Mouse (Mus musculus) limb, embryonic 12.5 days (tissue): ENCODE results near the gene Pkd1l3. TPM values are rescaled to one million over a fixed set of nuclear protein-coding genes. Genes with fewer than 3 reads are reported as not detected.
A peak's percentile ranks its signal among the peaks of the same experiment; 100 is the strongest.

Experiments used
- ATAC-seq: fragments of 200-750 bp; cut with Nextera tagmentation; 2 replicates; pipeline ENCODE4 v1.8.0; 2017; ENCODE audit warnings: low read depth, moderate TSS enrichment; ENCODE audit not compliant: insufficient number of reproducible peaks, insufficient read depth, low FRiP score, low TSS enrichment
- H3K27ac ChIP-seq: fragments of 300-500 bp; sonication (generic); 2 replicates; pipeline ENCODE4 v1.5.1; 2016; ENCODE audit warnings: mild to moderate bottlenecking, moderate library complexity
- H3K27me3 ChIP-seq: fragments of 300-500 bp; sonication (generic); 2 replicates; pipeline ENCODE4 v1.6.1; 2016; ENCODE audit warnings: mild to moderate bottlenecking, moderate library complexity
- H3K36me3 ChIP-seq: fragments of 300-500 bp; sonication (generic); 2 replicates; pipeline ENCODE4 v1.6.1; 2016; ENCODE audit warnings: mild to moderate bottlenecking, moderate library complexity
- H3K4me1 ChIP-seq: fragments of 300-500 bp; sonication (generic); replicated peaks from 2 replicates; pipeline ENCODE4 v1.6.1; 2016
- H3K4me2 ChIP-seq: fragments of 300-500 bp; sonication (generic); 2 replicates; pipeline ENCODE4 v1.6.1; 2016; ENCODE audit warnings: mild to moderate bottlenecking, moderate library complexity
- H3K4me3 ChIP-seq: fragments of 300-500 bp; sonication (generic); replicated peaks from 2 replicates; pipeline ENCODE4 v1.5.1; 2016; ENCODE audit warnings: mild to moderate bottlenecking
- H3K9ac ChIP-seq: fragments of 300-500 bp; sonication (generic); replicated peaks from 2 replicates; pipeline ENCODE4 v1.6.1; 2016; ENCODE audit warnings: mild to moderate bottlenecking, moderate library complexity
- H3K9me3 ChIP-seq: fragments of 300-500 bp; sonication (generic); 2 replicates; pipeline ENCODE4 v1.6.1; 2016; ENCODE audit warnings: mild to moderate bottlenecking, moderate library complexity
- WGBS: fragments of 180-500 bp; shearing (Covaris S2); methylation state at CpG from one replicate; pipeline ENCODE4 v1.1.7; 2016; 5-methylcytosine and 5-hydroxymethylcytosine counted together
- polyA plus RNA-seq: library from polyadenylated mRNA; unstranded; fragments of >200 nt; fragmentation: Nextera tagmentation; extraction: Ambion mirVana; gene quantifications from 2 replicates; pipeline ENCODE4 v1.2.1, GENCODE M21; 2016

The Pkd1l3 gene
- polyA plus RNA-seq, 1 experiment from 2014 or later, result 0.14 TPM

DNA sequence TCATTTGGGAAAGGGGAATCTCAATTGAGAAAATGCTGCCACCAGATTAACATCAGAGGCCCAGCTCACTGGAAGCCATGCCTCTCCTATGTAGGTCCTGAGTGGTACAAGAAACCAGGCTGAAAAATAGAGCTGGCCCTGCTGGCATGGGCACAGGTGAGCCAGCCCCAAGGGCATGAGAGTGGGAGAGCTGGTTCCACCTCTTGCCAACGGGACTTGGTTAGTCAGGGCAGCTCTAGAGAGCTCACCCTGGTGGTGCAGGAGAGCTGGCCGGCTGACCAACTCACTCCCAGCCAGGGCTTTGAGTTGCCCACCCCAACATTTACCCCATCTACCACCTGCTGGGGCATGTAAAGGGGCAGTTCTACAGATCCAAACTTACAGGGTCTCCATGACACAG is 59.3 kb downstream of the Pkd1l3 start:
- no peak overlapping the region for H3K4me3 ChIP-seq

DNA sequence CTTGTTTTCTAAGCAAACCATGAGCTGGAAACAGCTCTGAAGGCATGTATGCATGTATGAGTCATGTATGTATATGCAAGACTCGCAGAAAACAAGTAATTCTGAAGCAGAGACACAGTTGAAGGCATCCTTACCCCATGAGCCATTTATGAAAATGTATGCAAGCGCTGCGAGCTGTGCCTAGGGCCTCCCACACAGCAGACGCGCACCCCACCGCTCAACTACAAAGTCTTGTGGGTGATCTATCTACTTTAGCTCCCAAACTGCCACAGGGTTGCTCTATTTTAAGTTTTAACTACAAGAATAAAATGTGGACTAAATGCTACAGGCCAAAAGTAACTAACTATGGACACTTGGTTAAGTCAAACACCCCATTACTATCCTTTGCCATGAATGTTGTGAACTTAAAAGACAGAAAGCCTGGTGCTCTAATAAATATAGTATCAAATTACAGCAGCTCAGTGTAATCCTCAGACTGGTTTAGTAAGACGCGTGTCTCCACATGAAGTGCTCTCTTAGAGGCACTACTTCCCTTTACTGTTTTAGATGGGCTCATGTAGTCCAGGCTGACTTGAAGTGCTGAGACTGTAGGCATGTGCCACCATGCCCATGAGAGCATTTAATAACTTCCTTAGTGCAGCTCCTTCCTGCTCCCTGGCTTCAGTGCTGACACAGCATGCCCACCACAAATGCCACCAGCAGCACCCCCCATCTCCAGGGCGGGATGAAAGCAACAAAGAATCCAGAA is 61.8 kb downstream of the Pkd1l3 start:
- no peak overlapping the region for H3K4me3 ChIP-seq
- WGBS, result 90% methylated on average over 9 of the region's 9 CpGs
- H3K9ac ChIP-seq, result no peak overlapping the region
- no peak overlapping the region for H3K4me2 ChIP-seq
- no peaks in the 10 kb centered on the region for H3K9me3 ChIP-seq
- ATAC-seq, result no peak
- peaks cover 97% of the 10 kb centered on the region for H3K36me3 ChIP-seq
- no peaks in the 10 kb centered on the region for H3K27me3 ChIP-seq
- H3K27ac ChIP-seq, result no peak overlapping the region
- H3K4me1 ChIP-seq, result no peaks in the 10 kb centered on the region

More for the DNA sequence above, 59.3 kb downstream of the Pkd1l3 start:
- H3K4me1 ChIP-seq, result no peaks in the 10 kb centered on the region
- H3K27me3 ChIP-seq, result no peaks in the 10 kb centered on the region
- H3K4me2 ChIP-seq, result no peak overlapping the region
- no peak overlapping the region for H3K9ac ChIP-seq
- H3K9me3 ChIP-seq, result no peaks in the 10 kb centered on the region
- H3K36me3 ChIP-seq, result peaks cover 98% of the 10 kb centered on the region
- 93% methylated on average over 2 of the region's 2 CpGs for WGBS
- ATAC-seq, result no peak
- H3K27ac ChIP-seq, result no peak overlapping the region

GRCm38 (mm10) chr8:109681535-109681934 is 67.2 kb downstream of the Pkd1l3 start:
- H3K4me3 ChIP-seq, result no peak overlapping the region
- no peaks in the 10 kb centered on the region for H3K9me3 ChIP-seq
- no peaks in the 10 kb centered on the region for H3K27me3 ChIP-seq
- H3K9ac ChIP-seq, result no peak overlapping the region
- H3K36me3 ChIP-seq, result peaks cover 73% of the 10 kb centered on the region
- H3K4me2 ChIP-seq, result no peak overlapping the region
- H3K27ac ChIP-seq, result no peak overlapping the region
- ATAC-seq, result no peak
- no peaks in the 10 kb centered on the region for H3K4me1 ChIP-seq
- WGBS, result 86% methylated on average over 3 of the region's 3 CpGs

GRCm38 (mm10) chr8:109682120-109682519 is 67.8 kb downstream of the Pkd1l3 start:
- no peaks in the 10 kb centered on the region for H3K27me3 ChIP-seq
- no peak overlapping the region for H3K9ac ChIP-seq
- H3K36me3 ChIP-seq, result peaks cover 68% of the 10 kb centered on the region
- H3K4me3 ChIP-seq, result no peak overlapping the region
- no peak overlapping the region for H3K4me2 ChIP-seq
- WGBS, result 96% methylated on average over 5 of the region's 5 CpGs
- H3K4me1 ChIP-seq, result no peaks in the 10 kb centered on the region
- H3K9me3 ChIP-seq, result no peaks in the 10 kb centered on the region
- no peak overlapping the region for H3K27ac ChIP-seq
- ATAC-seq, result no peak

DNA sequence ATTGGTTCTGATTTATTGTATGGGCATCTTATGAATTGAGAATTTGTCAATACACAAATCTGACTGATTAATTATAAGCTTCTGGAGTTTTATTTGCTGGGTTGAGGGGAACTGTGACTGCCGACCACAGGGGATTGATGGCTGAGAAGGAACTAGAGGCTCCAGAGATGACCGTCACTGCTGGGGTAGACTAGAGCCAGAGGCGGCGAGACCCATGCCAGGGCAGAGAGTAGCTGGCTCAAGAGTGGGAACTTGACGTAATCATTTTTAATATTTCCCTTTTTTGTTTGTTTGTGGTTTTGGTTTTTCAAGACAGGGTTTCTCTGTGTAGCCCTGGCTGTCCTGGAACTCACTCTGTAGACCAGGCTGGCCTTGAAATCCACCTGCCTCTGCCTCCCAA is 72.9 kb downstream of the Pkd1l3 start:
- ATAC-seq, result no peak
- H3K4me3 ChIP-seq, result no peak overlapping the region
- no peak overlapping the region for H3K4me2 ChIP-seq
- 90% methylated on average over 5 of the region's 5 CpGs for WGBS
- no peaks in the 10 kb centered on the region for H3K9me3 ChIP-seq
- H3K4me1 ChIP-seq, result peaks cover 14% of the 10 kb centered on the region
- H3K36me3 ChIP-seq, result peaks cover 22% of the 10 kb centered on the region
- H3K27ac ChIP-seq, result no peak overlapping the region
- H3K9ac ChIP-seq, result no peak overlapping the region
- no peaks in the 10 kb centered on the region for H3K27me3 ChIP-seq

DNA sequence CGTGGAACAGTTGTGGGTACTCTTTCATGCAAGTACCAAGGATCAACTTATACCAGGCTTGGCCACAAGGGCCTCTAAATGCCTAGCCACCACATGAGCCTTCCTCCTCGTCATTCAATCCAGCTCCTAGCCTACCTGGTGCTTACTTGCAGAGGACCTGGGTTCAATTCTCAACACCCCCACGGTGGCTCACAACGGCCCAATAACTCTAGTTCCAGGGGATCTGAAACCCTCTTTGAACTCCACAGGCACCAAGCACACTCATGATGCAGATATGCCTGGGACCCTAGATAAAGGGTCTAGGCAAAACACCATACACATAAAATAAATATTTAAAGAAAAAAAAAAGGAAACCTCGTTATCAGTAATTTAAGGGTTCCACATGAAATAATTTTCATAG is 77.5 kb downstream of the Pkd1l3 start:
- ATAC-seq, result no peak

GRCm38 (mm10) chr8:109692443-109693145 is 78.3 kb downstream of the Pkd1l3 start:
- H3K9me3 ChIP-seq, result no peaks in the 10 kb centered on the region
- WGBS, result 1% methylated on average over 38 of the region's 38 CpGs
- H3K4me2 ChIP-seq, result peak overlapping the region; percentile 81
- H3K4me3 ChIP-seq, result peak overlapping the region; percentile 96
- H3K36me3 ChIP-seq, result peaks cover 4% of the 10 kb centered on the region; the same call in 1 of the 2 replicates
- H3K27me3 ChIP-seq, result no peaks in the 10 kb centered on the region
- peak overlapping the region; percentile 94 for H3K9ac ChIP-seq
- ATAC-seq, result peak; percentile 63
- H3K4me1 ChIP-seq, result peaks cover 24% of the 10 kb centered on the region
- H3K27ac ChIP-seq, result peak overlapping the region; percentile 82

More for the DNA sequence above, 77.5 kb downstream of the Pkd1l3 start:
- WGBS, result 49% methylated on average over 5 of the region's 5 CpGs
- Histone ChIP-seq H3K4me1 (peaks cover 22% of the 10 kb centered on the region), H3K9ac (peak overlapping the region; percentile 94; the same call in 1 of the 2 replicates), H3K4me2 (peak overlapping the region; percentile 81), H3K27me3 (no peaks in the 10 kb centered on the region), H3K36me3 (peaks cover 4% of the 10 kb centered on the region; the same call in 1 of the 2 replicates), H3K4me3 (peak overlapping the region; percentile 96), H3K9me3 (no peaks in the 10 kb centered on the region), H3K27ac (no peak overlapping the region)

- H3K9ac ChIP-seq, result peak within 1 kb of the TSS; percentile 94
- H3K4me2 ChIP-seq, result peak within 1 kb of the TSS; percentile 81
- peak; percentile 96 for ATAC-seq
- H3K4me3 ChIP-seq, result peak within 1 kb of the TSS; percentile 96
- peaks cover 24% of the 10 kb centered on the region for H3K4me1 ChIP-seq
- H3K9me3 ChIP-seq, result no peaks in the 10 kb centered on the region
- peaks cover 3% of the 10 kb centered on the region; the same call in 1 of the 2 replicates for H3K36me3 ChIP-seq
- H3K27ac ChIP-seq, result peak within 1 kb of the TSS; percentile 82
- under 1% methylated on average over 57 of the region's 57 CpGs for WGBS
- no peaks in the 10 kb centered on the region for H3K27me3 ChIP-seq
Measured at GRCm38 (mm10) chr8:109693146-109693900, 79.0 kb downstream of the Pkd1l3 start, which contains the start of gene Ist1. TSS of gene Ist1 (minus strand) at chr8:109693260.

GRCm38 (mm10) chr8:109694154-109694553 is 79.8 kb downstream of the Pkd1l3 start:
- Histone ChIP-seq H3K4me3 (peak overlapping the region; percentile 96), H3K9ac (no peak overlapping the region)

GRCm38 (mm10) chr8:109697754-109698153 is 83.4 kb downstream of the Pkd1l3 start:
- Histone ChIP-seq H3K27ac (no peak overlapping the region), H3K4me1 (peaks cover 10% of the 10 kb centered on the region), H3K36me3 (no peaks in the 10 kb centered on the region), H3K9me3 (no peaks in the 10 kb centered on the region), H3K4me2 (no peak overlapping the region), H3K27me3 (no peaks in the 10 kb centered on the region; the same call in 1 of the 2 replicates), H3K9ac (no peak overlapping the region), H3K4me3 (no peak overlapping the region)
- no peak for ATAC-seq
- 76% methylated on average over 1 of the region's 1 CpGs for whole genome bisulfite sequencing

More at GRCm38 (mm10) chr8:109694154-109694553, 79.8 kb downstream of the Pkd1l3 start:
- H3K9me3 ChIP-seq, result no peaks in the 10 kb centered on the region
- H3K36me3 ChIP-seq, result no peaks in the 10 kb centered on the region; the same call in 1 of the 2 replicates
- peak overlapping the region; percentile 81 for H3K4me2 ChIP-seq
- H3K27ac ChIP-seq, result no peak overlapping the region
- no peak for ATAC-seq
- no peaks in the 10 kb centered on the region for H3K27me3 ChIP-seq
- peaks cover 24% of the 10 kb centered on the region for H3K4me1 ChIP-seq
- 35% methylated on average over 6 of the region's 6 CpGs for WGBS

- ATAC-seq, result no peak
- no peak overlapping the region for H3K27ac ChIP-seq
- no peak overlapping the region for H3K4me3 ChIP-seq
- no peak overlapping the region for H3K9ac ChIP-seq
- peaks cover 10% of the 10 kb centered on the region for H3K4me1 ChIP-seq
- H3K36me3 ChIP-seq, result no peaks in the 10 kb centered on the region
- H3K9me3 ChIP-seq, result no peaks in the 10 kb centered on the region
- no peak overlapping the region for H3K4me2 ChIP-seq
- WGBS, result 82% methylated on average over 3 of the region's 3 CpGs
- H3K27me3 ChIP-seq, result no peaks in the 10 kb centered on the region; the same call in 1 of the 2 replicates
Measured at GRCm38 (mm10) chr8:109698477-109698876, 84.2 kb downstream of the Pkd1l3 start.
